Mouse (Mus musculus) neural tube, embryonic 14.5 days (tissue): Measurements from ENCODE around the gene Ndufa5. TPM values are rescaled to one million over a fixed set of nuclear protein-coding genes. Genes with fewer than 3 reads are reported as not detected.

Experiments
- ATAC-seq: fragments of 200-750 bp; cut with Nextera tagmentation; 2 replicates; pipeline ENCODE4 v1.8.0; 2017; ENCODE audit warnings: low read depth, mild to moderate bottlenecking, moderate TSS enrichment, moderate library complexity
- H3K27ac ChIP-seq: fragments of 300-500 bp; sonication (generic); 2 replicates; pipeline ENCODE4 v1.5.1; 2014; ENCODE audit warnings: low read depth, mild to moderate bottlenecking, control low read depth, low read length, moderate library complexity, mixed read lengths
- H3K27me3 ChIP-seq: fragments of 300-500 bp; sonication (generic); 2 replicates; pipeline ENCODE4 v1.6.1; 2014; ENCODE audit warnings: low read length; ENCODE audit not compliant: control insufficient read depth, insufficient read depth
- H3K36me3 ChIP-seq: fragments of 300-500 bp; sonication (generic); 2 replicates; pipeline ENCODE4 v1.6.1; 2014; ENCODE audit warnings: low read length, mixed read lengths; ENCODE audit not compliant: control insufficient read depth, insufficient read depth
- H3K4me1 ChIP-seq: fragments of 300-500 bp; sonication (generic); 2 replicates; pipeline ENCODE4 v1.6.1; 2014; ENCODE audit warnings: low read length; ENCODE audit not compliant: control insufficient read depth, insufficient read depth
- H3K4me2 ChIP-seq: fragments of 300-500 bp; sonication (generic); 2 replicates; pipeline ENCODE4 v1.6.1; 2014; ENCODE audit warnings: mild to moderate bottlenecking, low read depth, low read length, control low read depth
- H3K4me3 ChIP-seq: fragments of 300-500 bp; sonication (generic); 2 replicates; pipeline ENCODE4 v1.5.1; 2014; ENCODE audit warnings: low read depth, low read length, control low read depth, mixed read lengths
- H3K9ac ChIP-seq: fragments of 300-500 bp; sonication (generic); replicated peaks from 2 replicates; pipeline ENCODE4 v1.6.1; 2014; ENCODE audit warnings: low read depth, mild to moderate bottlenecking, control low read depth, low read length, mixed read lengths
- H3K9me3 ChIP-seq: fragments of 300-500 bp; sonication (generic); 2 replicates; pipeline ENCODE4 v1.6.1; 2016; ENCODE audit warnings: low read length; ENCODE audit not compliant: control insufficient read depth
- WGBS: fragments of 180-500 bp; shearing (Covaris S2); extraction: QIAGEN DNeasy Blood & Tissue Kit; methylation state at CpG from one replicate; pipeline ENCODE4 v1.1.7; 2014; 5-methylcytosine and 5-hydroxymethylcytosine counted together
- polyA plus RNA-seq: library from polyadenylated mRNA; unstranded; fragments of >200 nt; fragmentation: Nextera tagmentation; extraction: Ambion mirVana; gene quantifications from 2 replicates; pipeline ENCODE4 v1.2.1, GENCODE M21; 2014

The Ndufa5 gene
- polyA plus RNA-seq, 1 experiment from 2014 or later, result 485 TPM

GRCm38 (mm10) chr6:24555488-24555887, 27.7 kb upstream of the Ndufa5 start:
- Histone ChIP-seq H3K4me3 (no peak overlapping the region), H3K4me1 (no peaks in the 10 kb centered on the region), H3K4me2 (no peak overlapping the region), H3K27ac (no peak overlapping the region), H3K9me3 (no peaks in the 10 kb centered on the region), H3K27me3 (no peaks in the 10 kb centered on the region), H3K9ac (no peak overlapping the region), H3K36me3 (no peaks in the 10 kb centered on the region)
- ATAC-seq, result no peak
- 90% methylated on average over 2 of the region's 2 CpGs for WGBS

DNA sequence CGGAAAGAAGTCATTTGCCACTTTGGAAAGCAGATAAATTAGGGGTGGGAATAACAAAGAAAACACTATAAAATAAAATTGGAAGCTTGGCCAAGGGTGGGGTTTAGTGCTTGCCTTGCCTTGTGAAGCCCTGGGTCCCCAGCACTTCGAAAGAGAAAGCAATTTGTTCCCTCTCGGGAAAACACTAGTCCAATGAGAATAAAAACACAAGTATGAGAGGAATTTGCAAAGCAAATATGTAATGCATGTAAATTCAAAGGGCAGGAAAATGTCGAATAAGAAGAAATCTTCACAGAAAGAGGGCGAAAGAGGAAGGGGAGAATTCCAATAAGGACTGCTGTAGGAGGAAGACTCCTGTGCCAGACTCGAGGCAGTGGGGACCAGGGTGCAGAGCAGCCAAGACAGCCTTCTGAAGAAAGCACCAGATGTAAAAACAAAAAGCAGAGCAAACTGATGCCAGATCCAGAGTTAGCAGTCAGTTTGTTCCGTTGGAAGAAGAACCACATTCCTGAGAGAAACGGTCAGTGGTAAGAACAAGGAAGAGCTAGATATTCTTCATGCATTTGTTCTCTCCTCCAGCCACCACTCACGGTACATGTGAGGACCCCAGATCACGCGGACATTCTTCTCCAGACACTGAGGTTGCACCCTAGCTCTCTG, 26.7 kb upstream of the Ndufa5 start:
- Histone ChIP-seq H3K4me1 (no peaks in the 10 kb centered on the region), H3K4me3 (no peak overlapping the region), H3K9me3 (no peaks in the 10 kb centered on the region), H3K27me3 (no peaks in the 10 kb centered on the region), H3K4me2 (no peak overlapping the region), H3K27ac (no peak overlapping the region), H3K36me3 (no peaks in the 10 kb centered on the region), H3K9ac (no peak overlapping the region)
- no peak for ATAC-seq
- WGBS, result 77% methylated on average over 11 of the region's 11 CpGs

DNA sequence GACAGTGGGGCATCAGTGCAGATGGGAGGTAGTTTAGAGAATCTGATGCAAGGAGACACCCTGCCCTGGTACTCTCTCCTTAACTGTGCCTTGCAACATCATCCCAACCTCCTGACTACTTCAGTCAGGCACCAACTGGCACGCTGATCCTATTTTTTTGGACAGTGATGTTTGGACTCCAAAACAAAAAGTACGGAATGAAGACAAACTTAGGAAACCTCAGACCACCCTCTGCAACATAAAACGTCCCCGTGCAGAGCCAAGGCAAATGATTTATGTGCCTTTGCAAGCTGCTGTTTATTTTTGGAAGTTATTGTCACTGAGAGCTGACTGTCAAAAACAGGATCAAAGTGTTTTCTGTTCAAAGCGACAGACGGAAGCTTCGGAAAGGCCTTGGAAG, 24.2 kb upstream of the Ndufa5 start:
- Histone ChIP-seq H3K4me1 (no peaks in the 10 kb centered on the region), H3K9me3 (no peaks in the 10 kb centered on the region), H3K4me3 (no peak overlapping the region), H3K9ac (no peak overlapping the region), H3K36me3 (no peaks in the 10 kb centered on the region), H3K27me3 (no peaks in the 10 kb centered on the region), H3K27ac (no peak overlapping the region), H3K4me2 (no peak overlapping the region)
- 70% methylated on average over 7 of the region's 7 CpGs for WGBS
- ATAC-seq, result no peak

- Histone ChIP-seq H3K4me3 (no peak overlapping the region), H3K4me2 (no peak overlapping the region), H3K4me1 (no peaks in the 10 kb centered on the region), H3K9me3 (no peaks in the 10 kb centered on the region), H3K9ac (no peak overlapping the region), H3K27me3 (no peaks in the 10 kb centered on the region), H3K27ac (no peak overlapping the region), H3K36me3 (no peaks in the 10 kb centered on the region)
- no peak for ATAC-seq
- 93% methylated on average over 2 of the region's 2 CpGs for whole genome bisulfite sequencing
Observed at GRCm38 (mm10) chr6:24549801-24550200, 22.0 kb upstream of the Ndufa5 start.

GRCm38 (mm10) chr6:24546716-24547420, 19.1 kb upstream of the Ndufa5 start:
- WGBS, result 90% methylated on average over 1 of the region's 1 CpGs
- Histone ChIP-seq H3K4me1 (no peaks in the 10 kb centered on the region), H3K4me3 (no peak overlapping the region), H3K36me3 (no peaks in the 10 kb centered on the region), H3K4me2 (no peak overlapping the region), H3K27ac (no peak overlapping the region), H3K27me3 (no peaks in the 10 kb centered on the region), H3K9me3 (no peaks in the 10 kb centered on the region), H3K9ac (no peak overlapping the region)
- ATAC-seq, result no peak

DNA sequence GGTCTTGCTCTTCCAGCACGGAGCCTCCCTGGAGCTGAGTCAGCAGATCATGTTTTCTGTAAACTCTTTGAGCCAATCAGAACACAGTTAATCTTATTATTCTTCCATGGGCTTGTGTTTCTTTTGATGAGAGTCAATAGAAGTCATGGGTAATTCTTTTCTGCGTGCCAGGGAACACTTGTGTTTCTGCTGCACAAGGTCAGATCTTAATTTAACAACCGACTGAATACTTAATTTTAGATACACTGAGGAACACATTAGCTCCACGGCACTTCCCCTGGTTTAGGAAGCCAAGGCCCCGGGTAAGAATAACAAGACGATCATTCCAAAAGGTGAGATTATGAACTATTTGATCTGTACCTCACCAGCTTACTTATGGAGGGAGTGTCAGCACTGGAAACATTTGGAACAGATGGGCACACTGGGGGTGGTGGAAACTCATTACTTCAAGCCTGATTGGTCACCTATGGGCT, 15.3 kb upstream of the Ndufa5 start:
- Histone ChIP-seq H3K4me1 (no peaks in the 10 kb centered on the region), H3K27me3 (no peaks in the 10 kb centered on the region), H3K36me3 (no peaks in the 10 kb centered on the region), H3K9ac (no peak overlapping the region), H3K4me3 (no peak overlapping the region), H3K4me2 (no peak overlapping the region), H3K27ac (no peak overlapping the region), H3K9me3 (no peaks in the 10 kb centered on the region)
- WGBS, result 66% methylated on average over 6 of the region's 6 CpGs
- no peak for ATAC-seq

DNA sequence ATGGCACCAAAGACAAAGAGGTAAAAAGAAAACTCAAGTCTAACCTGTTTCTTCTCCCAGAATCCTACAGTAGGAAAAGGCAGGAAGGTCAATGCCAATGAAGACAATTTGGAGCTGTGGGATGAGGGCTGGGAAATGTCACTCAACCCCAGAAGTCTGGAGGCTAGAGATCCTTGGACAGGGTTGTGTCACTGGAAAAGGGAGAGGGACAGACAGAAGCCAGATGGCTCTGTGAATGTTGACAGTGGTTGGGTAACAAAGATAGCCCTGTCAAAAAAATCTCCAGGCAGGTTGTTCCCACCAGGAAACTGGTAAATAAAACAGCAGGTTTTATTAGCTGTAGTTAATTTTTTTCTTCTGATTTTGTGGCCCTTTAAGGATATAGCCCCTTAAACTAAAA, 14.6 kb upstream of the Ndufa5 start:
- H3K9me3 ChIP-seq, result no peaks in the 10 kb centered on the region
- H3K4me2 ChIP-seq, result no peak overlapping the region
- no peak for ATAC-seq
- H3K27me3 ChIP-seq, result no peaks in the 10 kb centered on the region
- H3K27ac ChIP-seq, result no peak overlapping the region
- H3K9ac ChIP-seq, result no peak overlapping the region
- H3K4me1 ChIP-seq, result no peaks in the 10 kb centered on the region
- no peaks in the 10 kb centered on the region for H3K36me3 ChIP-seq
- H3K4me3 ChIP-seq, result no peak overlapping the region

DNA sequence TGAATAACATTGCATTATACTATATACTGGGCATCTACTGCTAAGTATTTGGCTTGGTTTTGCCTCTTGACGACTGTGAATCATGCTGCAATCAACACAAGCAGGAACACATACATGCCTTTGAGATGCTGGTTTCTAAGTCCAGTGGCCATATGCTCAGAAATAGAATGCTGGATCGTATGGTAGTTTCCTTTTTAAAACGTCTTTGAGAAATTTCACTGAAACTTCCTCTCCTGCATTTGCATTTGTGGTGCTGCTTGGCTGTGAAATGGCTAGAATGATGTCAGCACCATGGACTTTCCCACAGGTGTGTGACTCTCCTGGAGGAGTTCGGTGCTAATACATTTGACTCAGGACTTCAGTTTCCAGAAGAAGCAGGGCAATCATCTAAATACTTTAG, 12.3 kb upstream of the Ndufa5 start:
- Histone ChIP-seq H3K4me2 (no peak overlapping the region), H3K36me3 (no peaks in the 10 kb centered on the region), H3K27ac (no peak overlapping the region), H3K9me3 (no peaks in the 10 kb centered on the region), H3K4me1 (no peaks in the 10 kb centered on the region), H3K27me3 (no peaks in the 10 kb centered on the region), H3K9ac (no peak overlapping the region), H3K4me3 (no peak overlapping the region)
- no peak for ATAC-seq
- 75% methylated on average over 4 of the region's 4 CpGs for WGBS

- WGBS, result 93% methylated on average over 3 of the region's 3 CpGs
- no peak overlapping the region for H3K27ac ChIP-seq
Observed at GRCm38 (mm10) chr6:24538435-24538834, 10.6 kb upstream of the Ndufa5 start.

More at GRCm38 (mm10) chr6:24538435-24538834, 10.6 kb upstream of the Ndufa5 start:
- Histone ChIP-seq H3K4me1 (no peaks in the 10 kb centered on the region), H3K9ac (no peak overlapping the region), H3K4me2 (no peak overlapping the region), H3K27me3 (no peaks in the 10 kb centered on the region), H3K4me3 (no peak overlapping the region), H3K36me3 (no peaks in the 10 kb centered on the region), H3K9me3 (no peaks in the 10 kb centered on the region)
- ATAC-seq, result no peak
